Mouse (Mus musculus) limb, embryonic 14.5 days (tissue): ENCODE data around the gene Fam210b. TPM values are rescaled to one million over a fixed set of nuclear protein-coding genes. Genes with fewer than 3 reads are reported as not detected.

ENCODE experiments used
- ATAC-seq: fragments of 200-750 bp; cut with Nextera tagmentation; 2 replicates; pipeline ENCODE4 v1.8.0; 2017; ENCODE audit warnings: low read depth, moderate number of reproducible peaks, moderate TSS enrichment; ENCODE audit not compliant: low FRiP score
- DNase-seq: peaks from one replicate; pipeline ENCODE4 v3.0.0-alpha.2; 2015; ENCODE audit warnings: low spot score
- H3K27ac ChIP-seq: fragments of 300-500 bp; sonication (generic); replicated peaks from 2 replicates; pipeline ENCODE4 v1.5.1; 2014; ENCODE audit warnings: low read depth, mild to moderate bottlenecking, low read length, moderate library complexity, mixed read lengths
- H3K27me3 ChIP-seq: fragments of 300-500 bp; sonication (generic); 2 replicates; pipeline ENCODE4 v1.6.1; 2014; ENCODE audit warnings: low read length, mixed read lengths; ENCODE audit not compliant: control insufficient read depth, insufficient read depth
- H3K36me3 ChIP-seq: fragments of 300-500 bp; sonication (generic); 2 replicates; pipeline ENCODE4 v1.6.1; 2014; ENCODE audit warnings: mild to moderate bottlenecking, low read length, moderate library complexity, mixed read lengths; ENCODE audit not compliant: control insufficient read depth, insufficient read depth
- H3K4me1 ChIP-seq: fragments of 300-500 bp; sonication (generic); 2 replicates; pipeline ENCODE4 v1.6.1; 2014; ENCODE audit warnings: antibody characterized with exemption, low read length, mixed read lengths; ENCODE audit not compliant: control insufficient read depth, insufficient read depth
- H3K4me2 ChIP-seq: fragments of 300-500 bp; sonication (generic); replicated peaks from 2 replicates; pipeline ENCODE4 v1.6.1; 2014; ENCODE audit warnings: low read depth, mild to moderate bottlenecking, low read length, moderate library complexity; ENCODE audit not compliant: severe bottlenecking
- H3K4me3 ChIP-seq: fragments of 300-500 bp; sonication (generic); replicated peaks from 2 replicates; pipeline ENCODE4 v1.5.1; 2014; ENCODE audit warnings: low read length
- H3K9ac ChIP-seq: fragments of 300-500 bp; sonication (generic); 2 replicates; pipeline ENCODE4 v1.6.1; 2014; ENCODE audit warnings: mild to moderate bottlenecking, low read depth, low read length, moderate library complexity; ENCODE audit not compliant: severe bottlenecking
- H3K9me3 ChIP-seq: fragments of 300-500 bp; sonication (generic); 2 replicates; pipeline ENCODE4 v1.6.1; 2016; ENCODE audit warnings: low read length; ENCODE audit not compliant: control insufficient read depth
- POLR2A ChIP-seq: fragments of 200-500 bp; IDR thresholded peaks from 2 replicates; pipeline ENCODE4 v1.8.0; 2012; ENCODE audit warnings: inconsistent platforms, mild to moderate bottlenecking, moderate library complexity, borderline replicate concordance; ENCODE audit not compliant: insufficient read depth, insufficient read length; ENCODE audit errors: extremely low read depth
- WGBS: fragments of 180-500 bp; shearing (Covaris S2); extraction: QIAGEN DNeasy Blood & Tissue Kit; methylation state at CpG from one replicate; pipeline ENCODE4 v1.1.7; 2014; 5-methylcytosine and 5-hydroxymethylcytosine counted together
- polyA plus RNA-seq, 2 experiments: library from polyadenylated mRNA; depleted of rRNA in 1 of 2; stranded (reverse) in 1 of 2; unstranded in 1 of 2; fragments of >200 nt; fragmentation: Nextera tagmentation in 1 of 2; extraction: Ambion mirVana in 1 of 2; gene quantifications; 2 replicates each; pipeline versions ENCODE4 v1.2.1 to v1.2.3; 2012 to 2014

Fam210b gene
- polyA plus RNA-seq, 2 experiments, result 9.8 to 14.6 TPM

DNA sequence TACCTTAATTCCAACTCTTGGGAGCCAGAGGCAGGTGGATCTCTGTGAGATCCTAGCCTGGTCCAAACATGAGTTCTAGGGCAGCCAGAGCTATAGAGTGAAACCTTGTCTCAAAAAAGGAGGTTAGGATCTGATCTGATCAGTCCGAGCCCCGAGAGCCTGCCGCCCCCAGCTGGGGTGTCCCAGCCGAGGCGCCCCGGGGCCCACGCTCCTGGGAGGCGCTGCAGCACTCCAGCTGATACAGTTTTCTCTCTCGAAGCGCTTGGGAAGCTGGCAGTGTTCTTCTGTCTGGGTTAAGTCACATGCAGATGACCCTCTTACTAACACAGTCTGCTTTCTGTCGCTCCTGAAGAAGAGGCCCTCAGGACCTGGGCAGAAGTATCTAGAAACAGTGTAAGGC, 36.0 kb downstream of the Fam210b start:
- H3K4me1 ChIP-seq, result no peaks in the 10 kb centered on the region
- no peak overlapping the region for H3K4me2 ChIP-seq
- TF ChIP-seq POLR2A, result no peak
- no peaks in the 10 kb centered on the region for H3K27me3 ChIP-seq
- no peaks in the 10 kb centered on the region for H3K9me3 ChIP-seq
- H3K36me3 ChIP-seq, result peaks cover 64% of the 10 kb centered on the region
- ATAC-seq (no peak), DNase-seq (no peak)
- H3K9ac ChIP-seq, result no peak overlapping the region
- H3K27ac ChIP-seq, result no peak overlapping the region
- WGBS, result 93% methylated on average over 11 of the region's 11 CpGs
- H3K4me3 ChIP-seq, result no peak overlapping the region

DNA sequence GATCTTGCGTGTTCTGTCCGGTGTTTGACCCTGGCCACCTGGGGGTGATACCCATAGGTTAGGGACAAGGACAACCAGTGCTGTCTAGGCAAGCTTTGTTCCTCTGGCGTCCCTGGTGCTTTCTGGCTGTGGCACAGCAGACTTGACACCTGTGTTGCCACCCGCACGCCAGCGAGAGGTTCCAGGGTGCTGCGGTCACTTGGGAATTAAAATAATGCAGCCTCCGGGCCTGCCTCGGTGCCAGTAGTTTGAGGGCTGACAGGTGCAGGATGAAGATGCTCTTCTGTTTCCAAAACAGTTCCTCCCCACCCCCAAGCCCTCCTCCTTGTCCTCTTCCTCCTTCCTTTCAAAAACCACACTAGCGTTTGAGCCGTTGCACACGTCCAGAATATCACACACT, 36.5 kb downstream of the Fam210b start:
- Histone ChIP-seq H3K9ac (no peak overlapping the region), H3K27ac (no peak overlapping the region), H3K9me3 (no peaks in the 10 kb centered on the region), H3K27me3 (no peaks in the 10 kb centered on the region), H3K4me3 (no peak overlapping the region), H3K4me2 (no peak overlapping the region), H3K36me3 (peaks cover 59% of the 10 kb centered on the region), H3K4me1 (no peaks in the 10 kb centered on the region)
- DNase-seq (no peak), ATAC-seq (no peak)
- no peak for TF ChIP-seq POLR2A
- WGBS, result 87% methylated on average over 12 of the region's 12 CpGs

DNA sequence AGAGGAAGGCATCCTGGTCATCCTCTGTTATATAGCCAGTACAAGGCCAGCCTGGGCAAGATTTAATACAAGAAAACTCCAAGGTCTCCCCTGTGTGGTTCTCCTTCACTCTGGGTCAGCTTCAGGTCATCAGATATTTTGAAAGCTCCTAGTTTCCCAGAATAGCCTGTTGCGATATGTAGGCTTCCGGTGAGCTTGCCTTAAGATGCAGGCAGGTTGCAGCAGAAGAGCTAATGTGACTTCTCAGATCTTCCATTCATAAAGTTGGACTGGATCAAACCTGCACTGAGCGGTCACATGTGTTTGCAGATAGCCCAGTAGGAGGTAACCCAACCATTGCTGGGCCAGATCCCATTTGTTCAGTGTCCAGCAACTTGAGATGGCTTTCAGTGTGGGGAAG, 39.4 kb downstream of the Fam210b start:
- Histone ChIP-seq H3K36me3 (peaks cover 31% of the 10 kb centered on the region), H3K27ac (no peak overlapping the region), H3K4me1 (no peaks in the 10 kb centered on the region), H3K27me3 (no peaks in the 10 kb centered on the region), H3K9me3 (no peaks in the 10 kb centered on the region), H3K4me3 (no peak overlapping the region), H3K9ac (no peak overlapping the region), H3K4me2 (no peak overlapping the region)
- no peak for TF ChIP-seq POLR2A
- no peak for ATAC-seq
- DNase-seq, result no peak
- WGBS, result 89% methylated on average over 3 of the region's 3 CpGs

DNA sequence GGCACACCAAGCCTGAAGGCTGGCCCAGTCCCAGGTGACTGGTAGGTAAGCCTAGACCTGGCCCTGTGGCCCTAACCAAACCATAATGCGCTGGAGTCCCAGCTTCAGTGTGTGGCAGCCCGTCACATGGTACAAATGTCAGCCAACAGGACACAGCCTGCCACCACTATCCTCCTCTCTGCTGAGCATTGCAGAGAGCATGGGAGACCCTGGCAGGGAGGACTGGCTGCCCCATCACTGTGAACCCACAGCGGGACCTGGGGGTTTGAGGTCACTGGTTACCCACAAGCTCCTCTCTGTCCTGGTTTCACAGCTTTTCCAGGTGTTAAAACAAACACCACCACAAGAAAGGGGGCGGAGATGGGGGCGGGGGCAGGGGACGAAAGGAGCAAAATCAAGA, 45.0 kb downstream of the Fam210b start:
- H3K36me3 ChIP-seq, result no peaks in the 10 kb centered on the region
- H3K27ac ChIP-seq, result no peak overlapping the region
- 25% methylated on average over 6 of the region's 6 CpGs for WGBS
- no peak overlapping the region for H3K4me3 ChIP-seq
- no peak overlapping the region for H3K4me2 ChIP-seq
- H3K4me1 ChIP-seq, result no peaks in the 10 kb centered on the region
- TF ChIP-seq POLR2A, result no peak
- ATAC-seq, result no peak
- no peaks in the 10 kb centered on the region for H3K9me3 ChIP-seq
- no peak for DNase-seq
- no peak overlapping the region for H3K9ac ChIP-seq
- H3K27me3 ChIP-seq, result no peaks in the 10 kb centered on the region

DNA sequence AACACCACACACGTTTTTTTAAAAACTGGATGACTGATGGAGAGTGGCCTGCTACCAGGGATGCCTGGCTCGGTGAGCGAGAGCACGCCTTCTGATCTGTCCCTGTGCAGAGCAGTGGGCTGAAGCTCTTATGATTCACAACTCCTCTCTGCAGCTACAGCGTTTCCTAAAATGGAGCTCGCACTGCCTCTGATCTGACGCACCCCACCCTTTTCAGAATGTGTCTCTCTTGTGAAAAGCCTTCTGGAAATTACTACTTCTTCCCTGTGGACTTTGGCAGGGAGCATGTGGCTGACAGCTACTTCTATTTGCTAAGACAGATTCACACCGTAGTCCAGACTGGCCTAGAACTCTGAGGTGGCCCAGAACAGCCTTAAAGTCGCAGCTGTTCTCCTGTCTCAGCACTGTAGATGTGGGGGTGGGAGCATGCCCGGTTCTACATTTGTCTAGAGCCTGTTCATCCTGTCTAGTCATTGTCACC, 46.7 kb downstream of the Fam210b start:
- Histone ChIP-seq H3K4me2 (no peak overlapping the region), H3K27me3 (no peaks in the 10 kb centered on the region), H3K36me3 (no peaks in the 10 kb centered on the region), H3K9me3 (no peaks in the 10 kb centered on the region), H3K4me3 (no peak overlapping the region), H3K27ac (no peak overlapping the region), H3K4me1 (no peaks in the 10 kb centered on the region), H3K9ac (no peak overlapping the region)
- ATAC-seq (no peak), DNase-seq (no peak)
- 71% methylated on average over 10 of the region's 10 CpGs for WGBS
- TF ChIP-seq POLR2A, result no peak
